Mouse (Mus musculus): ENCODE measurements around the gene Sult2a8. TPM values are rescaled to one million over a fixed set of nuclear protein-coding genes. Genes with fewer than 3 reads are reported as not detected.
"Not testable (repeated sequence)": the region's sequence is repeated elsewhere in the genome, so short reads cannot be mapped to it uniquely, and the experiment has no call there.

Gene Sult2a8
- total RNA-seq (2021) = not detected
- long read RNA-seq, experiment 1 = 0 reads
- long read RNA-seq, experiment 2 = 0 reads

GRCm38 (mm10) chr7:14446534-14446933, at the start of gene Sult2a8:
Gene Sult2a8, minus strand, starts transcription at chr7:14446769.
- intact Hi-C loops (cut with DNase I) = no loop called here
- H3K4me3 ChIP-seq = no peak within 1 kb of the TSS
- H3K27ac ChIP-seq = no peak within 1 kb of the TSS
- no peak for TF ChIP-seq CTCF (IDR thresholded peaks at IDR 0.05)
- no peak for DNase-seq

GRCm38 (mm10) chr7:14494130-14494529, 47.6 kb upstream of the Sult2a8 start, which contains the start of gene Sult2a7:
Gene Sult2a7, minus strand, starts transcription at chr7:14494230.
- no peak within 1 kb of the TSS for H3K4me3 ChIP-seq
- no peak for TF ChIP-seq CTCF (IDR thresholded peaks at IDR 0.05)
- no peak within 1 kb of the TSS for H3K27ac ChIP-seq
- no peak for DNase-seq
- intact Hi-C loops (cut with DNase I) = no loop called here

- DNase-seq = no peak
- intact Hi-C loops (cut with DNase I) = no loop called here
- Histone ChIP-seq H3K27ac (no peak overlapping the region), H3K4me3 (no peak overlapping the region)
- TF ChIP-seq CTCF (IDR thresholded peaks at IDR 0.05) = no peak
Observed at GRCm38 (mm10) chr7:14492886-14493285, 46.3 kb upstream of the Sult2a8 start.

GRCm38 (mm10) chr7:14439581-14439980, 7.0 kb downstream of the Sult2a8 start:
- Histone ChIP-seq H3K4me3 (no peak overlapping the region), H3K27ac (no peak overlapping the region)
- DNase-seq = no peak
- intact Hi-C loops (cut with DNase I) = no loop called here
- no peak for TF ChIP-seq CTCF (IDR thresholded peaks at IDR 0.05)

GRCm38 (mm10) chr7:14438484-14438883, 8.1 kb downstream of the Sult2a8 start:
- H3K27ac ChIP-seq = no peak overlapping the region
- no peak for TF ChIP-seq CTCF (IDR thresholded peaks at IDR 0.05)
- intact Hi-C loops (cut with DNase I) = no loop called here

GRCm38 (mm10) chr7:14438029-14438428, 8.5 kb downstream of the Sult2a8 start:
- no peak for DNase-seq
- Histone ChIP-seq H3K27ac (no peak overlapping the region), H3K4me3 (no peak overlapping the region)
- TF ChIP-seq CTCF (IDR thresholded peaks at IDR 0.05) = no peak
- intact Hi-C loops (cut with DNase I) = no loop called here

More at GRCm38 (mm10) chr7:14438484-14438883, 8.1 kb downstream of the Sult2a8 start:
- DNase-seq = no peak
- H3K4me3 ChIP-seq = no peak overlapping the region

- DNase-seq; H3K27ac ChIP-seq; H3K4me3 ChIP-seq; intact Hi-C loops (cut with DNase I): not testable (repeated sequence)
Observed at GRCm38 (mm10) chr7:14399363-14399762, 47.2 kb downstream of the Sult2a8 start.

GRCm38 (mm10) chr7:14396462-14396861, 50.1 kb downstream of the Sult2a8 start:
- no peak overlapping the region for H3K4me3 ChIP-seq
- TF ChIP-seq CTCF (IDR thresholded peaks at IDR 0.05) = no peak
- H3K27ac ChIP-seq = no peak overlapping the region
- intact Hi-C loops (cut with DNase I) = no loop called here
- DNase-seq = no peak

Other genes starting within 250 kb of the Sult2a8 start
- not detected for gene Sult2a6, start 191.9 kb downstream of the Sult2a8 start, total RNA-seq (2021)
- not detected for gene Obox8, start 113.2 kb downstream of the Sult2a8 start, total RNA-seq (2021)
- gene Sult2a7, start 47.5 kb upstream of the Sult2a8 start, total RNA-seq (2021) = not detected
- not detected for gene Vmn1r90, start 116.7 kb upstream of the Sult2a8 start, total RNA-seq (2021)
- gene Obox7, start 212.7 kb upstream of the Sult2a8 start, total RNA-seq (2021) = not detected

All from gastrocnemius, adult 2 months (tissue).